Mouse (Mus musculus) liver, postnatal 0 days (tissue): Measurements from ENCODE around the gene Rgs6. TPM values are rescaled to one million over a fixed set of nuclear protein-coding genes. Genes with fewer than 3 reads are reported as not detected.

Experiments used
- ATAC-seq: fragments of 200-750 bp; cut with Nextera tagmentation; 2 replicates; pipeline ENCODE4 v1.8.0; 2017; ENCODE audit warnings: mild to moderate bottlenecking, moderate library complexity
- DNase-seq: peaks from one replicate; pipeline ENCODE4 v3.0.0-alpha.2; 2016
- H3K27ac ChIP-seq: fragments of 300-500 bp; sonication (generic); 2 replicates; pipeline ENCODE4 v1.5.1; 2014; ENCODE audit warnings: antibody characterized with exemption, moderate library complexity, mild to moderate bottlenecking, low read depth
- H3K27me3 ChIP-seq: fragments of 300-500 bp; sonication (generic); 2 replicates; pipeline ENCODE4 v1.6.1; 2014; ENCODE audit warnings: low read length, control low read depth, mixed read lengths; ENCODE audit not compliant: insufficient read depth
- H3K36me3 ChIP-seq: fragments of 300-500 bp; sonication (generic); replicated peaks from 2 replicates; pipeline ENCODE4 v1.6.1; 2014; ENCODE audit warnings: mild to moderate bottlenecking, control low read depth, low read length, moderate library complexity, mixed read lengths; ENCODE audit not compliant: insufficient read depth
- H3K4me1 ChIP-seq: fragments of 300-500 bp; sonication (generic); 2 replicates; pipeline ENCODE4 v1.6.1; 2014; ENCODE audit warnings: antibody characterized with exemption, mild to moderate bottlenecking, control low read depth; ENCODE audit not compliant: insufficient read depth
- H3K4me2 ChIP-seq: fragments of 300-500 bp; sonication (generic); 2 replicates; pipeline ENCODE4 v1.6.1; 2014; ENCODE audit warnings: low read depth, mild to moderate bottlenecking, low read length, moderate library complexity, mixed read lengths
- H3K4me3 ChIP-seq: fragments of 300-500 bp; sonication (generic); 2 replicates; pipeline ENCODE4 v1.5.1; 2014; ENCODE audit warnings: low read depth, low read length
- H3K9ac ChIP-seq: fragments of 300-500 bp; sonication (generic); replicated peaks from 2 replicates; pipeline ENCODE4 v1.6.1; 2014; ENCODE audit warnings: mild to moderate bottlenecking, moderate library complexity
- H3K9me3 ChIP-seq: fragments of 300-500 bp; sonication (generic); 2 replicates; pipeline ENCODE4 v1.6.1; 2016; ENCODE audit warnings: mild to moderate bottlenecking, control low read depth, low read length, mixed read lengths
- CTCF ChIP-seq: sonication (generic); IDR thresholded peaks from 2 replicates; pipeline ENCODE4 v1.5.1; 2016; ENCODE audit warnings: antibody characterized with exemption, low read depth
- EP300 ChIP-seq: IDR thresholded peaks from 2 replicates; pipeline ENCODE4 v1.6.1; 2016; ENCODE audit warnings: antibody characterized with exemption, low read depth, mild to moderate bottlenecking
- WGBS: fragments of 180-500 bp; shearing (Covaris S2); extraction: QIAGEN DNeasy Blood & Tissue Kit; methylation state at CpG from one replicate; pipeline ENCODE4 v1.1.7; 2014; ENCODE audit not compliant: insufficient replicate concordance; 5-methylcytosine and 5-hydroxymethylcytosine counted together
- polyA plus RNA-seq: library from polyadenylated mRNA; unstranded; fragments of >200 nt; fragmentation: Nextera tagmentation; extraction: Ambion mirVana; gene quantifications from 2 replicates; pipeline ENCODE4 v1.2.1, GENCODE M21; 2015

The Rgs6 gene
- polyA plus RNA-seq, 1 experiment from 2014 or later = 0.09 TPM

GRCm38 (mm10) chr12:83083427-83083826 is 495.3 kb downstream of the Rgs6 start:
- Histone ChIP-seq H3K4me2 (no peak overlapping the region), H3K27ac (no peak overlapping the region), H3K27me3 (no peaks in the 10 kb centered on the region), H3K4me1 (peaks cover 5% of the 10 kb centered on the region; the same call in 1 of the 2 replicates), H3K9ac (no peak overlapping the region), H3K9me3 (no peaks in the 10 kb centered on the region), H3K4me3 (no peak overlapping the region), H3K36me3 (no peaks in the 10 kb centered on the region)
- DNase-seq = no peak
- TF ChIP-seq EP300 (no peak), CTCF (no peak)
- WGBS = 63% methylated on average over 3 of the region's 4 CpGs
- no peak for ATAC-seq

GRCm38 (mm10) chr12:83084614-83085013 is 496.5 kb downstream of the Rgs6 start:
- H3K27ac ChIP-seq = no peak overlapping the region
- no peak overlapping the region for H3K9ac ChIP-seq
- no peaks in the 10 kb centered on the region for H3K27me3 ChIP-seq
- ATAC-seq = no peak
- H3K4me2 ChIP-seq = no peak overlapping the region
- H3K36me3 ChIP-seq = no peaks in the 10 kb centered on the region
- 86% methylated on average over 5 of the region's 5 CpGs for WGBS
- H3K4me1 ChIP-seq = peaks cover 5% of the 10 kb centered on the region; the same call in 1 of the 2 replicates
- H3K9me3 ChIP-seq = no peaks in the 10 kb centered on the region
- no peak for TF ChIP-seq CTCF
- no peak for TF ChIP-seq EP300
- no peak overlapping the region for H3K4me3 ChIP-seq
- DNase-seq = no peak

- H3K4me2 ChIP-seq = no peak overlapping the region
- TF ChIP-seq CTCF (no peak), EP300 (no peak)
- 67% methylated on average over 4 of the region's 4 CpGs for WGBS
- DNase-seq (no peak), ATAC-seq (peak; percentile 35)
- no peaks in the 10 kb centered on the region for H3K27me3 ChIP-seq
- no peak overlapping the region for H3K4me3 ChIP-seq
- no peak overlapping the region; the same call in 1 of the 2 replicates for H3K27ac ChIP-seq
- no peaks in the 10 kb centered on the region for H3K9me3 ChIP-seq
- H3K36me3 ChIP-seq = no peaks in the 10 kb centered on the region
- H3K4me1 ChIP-seq = peaks cover 5% of the 10 kb centered on the region; the same call in 1 of the 2 replicates
- no peak overlapping the region for H3K9ac ChIP-seq
These were observed 498.9 kb downstream of the Rgs6 start for GRCm38 (mm10) chr12:83087010-83087409.

DNA sequence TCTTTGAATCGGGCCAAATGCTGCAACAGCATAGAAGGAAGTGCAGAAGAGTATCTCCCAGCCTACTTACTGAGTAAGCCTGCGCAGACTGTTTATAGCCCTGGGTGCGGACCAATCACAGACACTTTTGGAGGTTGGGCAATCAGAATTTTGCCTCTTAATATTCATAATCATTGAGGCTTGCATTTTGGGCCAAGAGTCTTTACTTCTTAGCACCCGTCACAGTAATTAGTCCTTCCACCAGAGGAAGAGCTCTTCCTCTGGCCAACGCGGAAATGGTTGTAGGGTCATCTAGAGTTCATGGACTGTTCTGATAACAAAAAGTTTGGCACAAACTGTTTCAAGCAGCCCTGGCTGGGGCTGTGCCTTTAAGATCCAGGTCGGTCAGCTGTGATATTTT is 499.5 kb downstream of the Rgs6 start:
- Histone ChIP-seq H3K27ac (no peak overlapping the region), H3K36me3 (no peaks in the 10 kb centered on the region), H3K4me3 (no peak overlapping the region), H3K27me3 (no peaks in the 10 kb centered on the region), H3K4me1 (peaks cover 5% of the 10 kb centered on the region; the same call in 1 of the 2 replicates), H3K9me3 (no peaks in the 10 kb centered on the region), H3K9ac (no peak overlapping the region), H3K4me2 (no peak overlapping the region)
- peak; percentile 31; the same call in 1 of the 2 replicates for ATAC-seq
- WGBS = 56% methylated on average over 7 of the region's 7 CpGs
- TF ChIP-seq EP300 (no peak), CTCF (no peak)
- no peak for DNase-seq

DNA sequence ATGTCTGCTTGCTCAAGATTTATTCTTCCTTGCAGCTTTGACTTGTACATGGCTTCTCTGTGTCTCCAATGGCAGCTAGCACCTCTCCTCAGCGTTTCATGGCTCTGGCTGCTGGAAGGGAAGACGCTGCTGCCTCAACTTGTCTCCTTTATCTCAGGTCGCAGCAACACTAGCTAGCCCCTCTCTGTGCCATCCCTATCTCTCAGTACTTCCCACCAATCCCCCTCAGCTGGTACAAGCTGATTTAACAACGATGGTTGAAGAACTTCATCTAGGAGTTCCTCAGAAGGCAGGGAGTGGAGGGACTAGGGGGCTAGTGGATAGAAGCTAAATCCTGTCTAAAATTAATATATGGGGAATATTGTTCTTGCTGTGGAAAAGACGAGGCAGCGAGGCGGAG is 503.9 kb downstream of the Rgs6 start:
- H3K9me3 ChIP-seq = 0 out of 2 replicates have a peak, but pooled peaks cover 3% of the 10 kb centered on the region
- H3K9ac ChIP-seq = no peak overlapping the region
- no peak overlapping the region for H3K4me2 ChIP-seq
- H3K27me3 ChIP-seq = no peaks in the 10 kb centered on the region
- H3K4me1 ChIP-seq = peaks cover 5% of the 10 kb centered on the region; the same call in 1 of the 2 replicates
- H3K27ac ChIP-seq = no peak overlapping the region
- no peak for DNase-seq
- TF ChIP-seq CTCF = no peak
- no peak for TF ChIP-seq EP300
- no peak overlapping the region for H3K4me3 ChIP-seq
- ATAC-seq = no peak
- no peaks in the 10 kb centered on the region for H3K36me3 ChIP-seq
- 59% methylated on average over 7 of the region's 7 CpGs for WGBS

DNA sequence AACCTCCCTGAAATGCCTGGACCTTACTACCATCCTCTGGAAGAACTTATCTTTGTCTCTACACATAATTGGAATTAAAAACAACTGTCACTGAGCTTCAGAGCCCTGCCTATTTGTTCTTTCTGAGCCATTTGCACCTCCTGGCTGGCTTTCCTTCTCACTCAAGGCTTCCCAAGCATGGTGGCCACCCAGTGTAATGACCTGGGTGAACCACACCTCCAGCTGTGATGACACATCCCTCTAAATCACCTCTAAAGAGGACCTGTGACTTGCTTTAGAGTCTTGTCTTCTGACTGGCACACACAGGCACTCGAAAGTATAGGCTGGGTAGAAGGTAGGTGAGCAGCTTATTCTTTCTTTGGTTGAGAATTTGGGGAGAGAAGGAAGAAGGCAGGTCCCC is 509.7 kb downstream of the Rgs6 start:
- Histone ChIP-seq H3K4me2 (no peak overlapping the region), H3K4me3 (no peak overlapping the region), H3K9me3 (0 out of 2 replicates have a peak, but pooled peaks cover 3% of the 10 kb centered on the region), H3K4me1 (peaks cover 13% of the 10 kb centered on the region), H3K27ac (no peak overlapping the region), H3K36me3 (no peaks in the 10 kb centered on the region), H3K9ac (no peak overlapping the region), H3K27me3 (no peaks in the 10 kb centered on the region)
- no peak for DNase-seq
- ATAC-seq = no peak
- 47% methylated on average over 1 of the region's 1 CpGs for WGBS
- TF ChIP-seq EP300 (no peak), CTCF (no peak)
